Mouse (Mus musculus) ES-Bruce4 (cell line): ENCODE results near the gene Vopp1.

Experiments
- CTCF ChIP-seq: IDR thresholded peaks from one replicate; pipeline ENCODE4 v1.8.1; 2011; ENCODE audit warnings: low read depth, low read length
- EP300 ChIP-seq: IDR thresholded peaks from 2 replicates; pipeline ENCODE4 v1.6.1; 2011; ENCODE audit warnings: low read depth, low read length; ENCODE audit not compliant: insufficient read depth

DNA sequence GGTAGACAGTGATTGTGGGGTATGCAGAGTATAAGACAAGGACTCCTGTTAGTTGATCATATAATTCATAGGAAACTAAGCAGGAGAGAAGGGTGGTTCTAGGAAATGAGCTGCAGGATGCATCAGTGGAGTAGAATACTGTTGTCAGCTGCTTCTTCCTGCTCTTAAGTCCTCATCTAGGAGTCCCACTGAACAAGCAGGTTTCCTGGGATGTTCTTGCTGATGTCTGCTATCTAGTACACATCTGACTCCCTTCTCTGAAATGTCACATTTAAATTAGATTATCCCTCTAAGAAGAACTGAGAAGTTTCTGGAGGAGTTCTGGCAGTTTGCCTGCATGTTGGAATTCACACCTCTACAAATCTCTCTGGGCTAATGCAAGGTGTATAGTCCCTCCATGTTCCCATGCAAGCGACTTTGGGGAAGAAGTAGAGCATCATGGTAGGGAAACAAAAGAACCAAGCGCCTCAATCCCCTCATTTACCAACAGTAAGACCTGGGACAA, 10.5 kb downstream of the Vopp1 start:
- no peak for TF ChIP-seq CTCF
- TF ChIP-seq EP300, result no peak
